Mouse (Mus musculus): ENCODE data around the gene Nccrp1.
"Not testable (repeated sequence)": the region's sequence is repeated elsewhere in the genome, so short reads cannot be mapped to it uniquely, and the experiment has no call there.

Gene Nccrp1

GRCm38 (mm10) chr7:28522536-28522935, 24.5 kb downstream of the Nccrp1 start, which contains the start of gene Ifnl3:
Gene Ifnl3 (plus strand): TSS chr7:28522836.
- not testable (repeated sequence) for DNase-seq (ENCODE audit: low spot score)

- DNase-seq (ENCODE audit: low spot score): no peak
Observed at GRCm38 (mm10) chr7:28511441-28511840, 35.6 kb downstream of the Nccrp1 start.

GRCm38 (mm10) chr7:28510405-28510974, 36.6 kb downstream of the Nccrp1 start, which contains the start of gene Ifnl2:
Gene Ifnl2 (minus strand): TSS chr7:28510455.
- DNase-seq (ENCODE audit: low spot score): not testable (repeated sequence)

- DNase-seq (ENCODE audit: low spot score): not testable (repeated sequence)
Observed at GRCm38 (mm10) chr7:28509121-28509520, 37.9 kb downstream of the Nccrp1 start.

GRCm38 (mm10) chr7:28505585-28505984, 41.5 kb downstream of the Nccrp1 start:
- no peak for DNase-seq (ENCODE audit: low spot score)

- no peak for DNase-seq (ENCODE audit: low spot score)
Observed at GRCm38 (mm10) chr7:28495426-28495825, 51.6 kb downstream of the Nccrp1 start.
